Mouse (Mus musculus) left cerebral cortex, adult 2 months (tissue): ENCODE data around the gene Astl. TPM values are rescaled to one million over a fixed set of nuclear protein-coding genes. Genes with fewer than 3 reads are reported as not detected.

Experiments used
- DNase-seq, 2 experiments: peaks; one replicate each; pipeline ENCODE4 v3.0.0; 2021 to 2022; ENCODE audit warnings: low spot score in 2 of 2, mixed read lengths in 1 of 2; ENCODE audit errors: extremely low spot score in 1 of 2
- H3K27ac ChIP-seq: fragments of 200-600 bp; 2 replicates; pipeline ENCODE4 v1.8.1; 2022
- H3K4me3 ChIP-seq: fragments of 200-600 bp; 2 replicates; pipeline ENCODE4 v1.8.1; 2022
- CTCF ChIP-seq: fragments of 200-600 bp; IDR thresholded peaks from 2 replicates; pipeline ENCODE4 v1.8.1; 2022; ENCODE audit warnings: antibody characterized with exemption, mild to moderate bottlenecking, moderate library complexity
- intact Hi-C: fragments of 180-260 bp; cut with DNase I; formaldehyde crosslinking; loops from one replicate; pipeline ENCODE4 v1.15.1; 2025
- total RNA-seq, 2 experiments: library from RNA; stranded (reverse); gene quantifications; 2 replicates each; pipeline ENCODE4 v1.2.3; 2021

Gene Astl
- total RNA-seq, 2 experiments from 2014 or later = not detected

GRCm38 (mm10) chr2:127339262-127339661 lies 823 bp downstream of the Astl start:
- intact Hi-C loops = loop anchor here (5.0 kb wide), 1 partner anchor 67 kb away; the partner anchor contains the start of gene Stard7
- no peak for DNase-seq
- no peak overlapping the region for H3K4me3 ChIP-seq
- H3K27ac ChIP-seq = no peak overlapping the region
- TF ChIP-seq CTCF = no peak

GRCm38 (mm10) chr2:127341159-127341558 lies 2.7 kb downstream of the Astl start:
- peak; percentile 33 to 54 for DNase-seq
- intact Hi-C loops = loop anchor here (5.0 kb wide), 2 partner anchors 34 to 94 kb away; partner anchors contain the start of genes Ciao1 and Tmem127
- Histone ChIP-seq H3K4me3 (no peak overlapping the region), H3K27ac (no peak overlapping the region)
- TF ChIP-seq CTCF = peak; percentile 89

- H3K4me3 ChIP-seq = no peak overlapping the region
- DNase-seq = no peak
- intact Hi-C loops = no loop called here
- no peak overlapping the region for H3K27ac ChIP-seq
- TF ChIP-seq CTCF = no peak; the same call in 1 of the 2 replicates
Measured at GRCm38 (mm10) chr2:127346334-127346733, 7.9 kb downstream of the Astl start.

- no peak for DNase-seq
- no peak overlapping the region for H3K27ac ChIP-seq
- no peak for TF ChIP-seq CTCF
- no peak overlapping the region for H3K4me3 ChIP-seq
- intact Hi-C loops = no loop called here
Measured at GRCm38 (mm10) chr2:127347147-127347985, 8.9 kb downstream of the Astl start.

GRCm38 (mm10) chr2:127353881-127354280 lies 15.4 kb downstream of the Astl start:
- no peak for TF ChIP-seq CTCF
- intact Hi-C loops = no loop called here
- no peak for DNase-seq
- Histone ChIP-seq H3K27ac (no peak overlapping the region), H3K4me3 (no peak overlapping the region)

DNA sequence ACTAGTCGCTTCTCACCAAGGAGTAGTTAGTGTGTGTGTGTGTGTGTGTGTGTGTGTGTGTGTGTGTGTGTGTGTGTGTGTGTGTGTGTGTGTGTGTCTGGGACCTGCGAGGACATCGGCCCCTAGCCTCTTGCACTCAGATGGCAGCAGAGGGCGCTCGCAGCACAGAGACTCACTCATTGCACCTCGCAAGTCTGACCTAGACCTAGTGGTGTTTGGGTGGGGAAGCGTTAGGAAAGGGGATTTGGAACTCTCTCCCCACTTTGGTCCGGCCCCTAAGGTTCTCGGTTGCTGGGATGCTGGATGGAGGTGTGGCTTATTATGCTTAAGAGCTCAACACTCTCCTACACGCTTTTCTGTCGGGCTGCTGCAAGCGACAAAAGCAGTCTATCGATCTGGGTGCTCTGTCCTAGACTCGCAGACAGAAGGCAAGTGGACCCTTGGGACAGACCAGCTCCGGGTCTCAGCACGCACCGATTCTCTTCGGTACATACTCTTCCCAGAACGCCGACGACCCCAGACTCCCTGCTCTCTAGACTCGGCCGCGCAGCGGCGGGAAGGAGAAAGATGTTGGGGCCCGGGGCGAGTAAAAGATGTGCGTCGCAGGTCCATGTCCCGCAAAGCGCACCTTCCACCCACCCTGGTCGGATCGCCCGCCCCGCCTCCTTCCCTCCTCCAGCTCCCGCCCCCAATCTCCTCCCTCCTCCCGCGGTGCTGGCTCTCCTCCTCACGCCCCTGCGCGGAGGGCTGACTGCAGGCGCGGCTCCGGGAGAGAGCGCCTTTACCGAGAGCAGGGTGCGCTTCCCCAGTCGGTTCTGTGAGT lies 24.2 kb downstream of the Astl start, which contains the start of gene Adra2b:
Gene Adra2b (plus strand): TSS at position 750 of the 823 bp plus-strand sequence.
- peak within 1 kb of the TSS; percentile 31 for H3K4me3 ChIP-seq
- DNase-seq = peak; percentile 83
- intact Hi-C loops = loop anchor here (1.0 to 2.0 kb wide), 2 partner anchors 68 to 196 kb away; no protein-coding TSS in a partner anchor
- no peak within 1 kb of the TSS for H3K27ac ChIP-seq
- TF ChIP-seq CTCF = peak; percentile 58

DNA sequence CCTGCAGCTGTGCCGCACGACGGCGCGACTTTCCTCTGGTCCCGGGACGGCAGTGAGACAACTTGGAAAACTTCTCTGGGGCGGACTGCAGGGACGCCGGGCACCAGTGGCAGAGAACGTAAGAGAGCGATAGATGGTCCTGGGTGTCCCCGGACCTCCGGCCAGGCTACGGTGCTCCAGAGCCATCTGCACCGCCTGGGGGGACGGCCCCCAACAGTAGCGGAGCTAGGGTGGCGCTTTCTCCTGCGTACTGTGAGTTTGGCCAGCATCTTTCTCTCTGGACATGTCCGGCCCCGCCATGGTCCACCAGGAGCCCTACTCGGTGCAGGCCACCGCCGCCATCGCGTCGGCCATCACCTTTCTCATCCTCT lies 24.8 kb downstream of the Astl start:
- Histone ChIP-seq H3K27ac (no peak overlapping the region), H3K4me3 (peak overlapping the region; percentile 31; the same call in 1 of the 2 replicates)
- no peak for TF ChIP-seq CTCF
- DNase-seq = no peak
- intact Hi-C loops = loop anchor here (2.0 kb wide), 1 partner anchor 196 kb away; no protein-coding TSS in a partner anchor

GRCm38 (mm10) chr2:127363696-127364095 lies 25.3 kb downstream of the Astl start:
- no peak for TF ChIP-seq CTCF
- no peak for DNase-seq
- H3K4me3 ChIP-seq = no peak overlapping the region
- intact Hi-C loops = loop anchor here (2.0 kb wide), 1 partner anchor 195 kb away; no protein-coding TSS in a partner anchor
- H3K27ac ChIP-seq = no peak overlapping the region

DNA sequence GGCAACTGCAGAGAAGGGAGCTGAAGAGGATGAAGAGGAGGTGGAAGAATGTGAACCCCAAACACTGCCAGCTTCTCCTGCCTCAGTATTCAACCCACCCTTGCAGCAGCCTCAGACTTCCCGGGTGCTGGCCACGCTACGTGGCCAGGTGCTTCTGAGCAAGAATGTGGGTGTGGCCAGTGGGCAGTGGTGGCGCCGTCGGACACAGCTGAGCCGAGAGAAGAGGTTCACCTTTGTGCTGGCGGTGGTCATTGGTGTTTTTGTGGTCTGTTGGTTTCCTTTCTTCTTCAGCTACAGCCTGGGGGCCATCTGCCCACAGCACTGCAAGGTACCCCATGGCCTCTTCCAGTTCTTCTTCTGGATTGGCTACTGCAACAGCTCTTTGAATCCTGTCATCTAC lies 26.0 kb downstream of the Astl start:
- no peak for DNase-seq
- no peak overlapping the region for H3K27ac ChIP-seq
- intact Hi-C loops = no loop called here
- H3K4me3 ChIP-seq = no peak overlapping the region
- no peak for TF ChIP-seq CTCF

- TF ChIP-seq CTCF = no peak
- intact Hi-C loops = no loop called here
- Histone ChIP-seq H3K27ac (no peak overlapping the region), H3K4me3 (no peak overlapping the region)
- DNase-seq = no peak
Measured at GRCm38 (mm10) chr2:127367126-127367820, 28.8 kb downstream of the Astl start.

DNA sequence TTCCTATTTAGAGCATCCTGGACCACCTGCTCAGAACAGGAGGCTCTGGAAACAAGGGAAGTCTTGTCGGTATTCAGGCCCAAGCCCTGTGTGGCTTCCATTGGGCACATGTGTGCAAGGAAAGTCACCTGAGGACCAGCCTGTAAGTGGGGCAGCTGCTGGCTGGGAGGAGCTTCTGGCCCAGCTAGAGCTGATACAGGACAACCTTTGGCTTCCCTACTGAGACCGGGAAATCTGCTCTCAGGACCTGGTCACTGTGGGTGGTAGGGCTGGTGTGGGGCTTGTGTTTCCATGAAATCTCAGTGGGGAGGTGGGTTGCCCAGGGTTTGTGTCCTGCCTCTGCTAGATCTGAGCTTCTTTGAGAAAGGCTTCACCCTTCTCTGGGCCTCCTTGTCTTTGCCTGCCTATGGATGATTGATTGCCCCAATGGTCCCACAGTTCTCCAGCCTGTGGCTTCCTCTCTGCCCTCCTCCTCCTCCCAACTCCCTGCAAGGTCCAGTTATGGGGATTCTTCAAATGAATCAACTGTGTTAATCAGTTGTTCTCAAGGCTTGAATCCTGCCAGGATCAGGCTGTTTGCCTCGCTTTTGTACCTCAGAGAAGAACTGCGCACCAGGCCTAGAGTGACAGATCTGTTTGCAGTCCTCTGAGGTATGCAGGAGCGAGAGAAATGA lies 31.4 kb downstream of the Astl start:
- intact Hi-C loops = no loop called here
- no peak for DNase-seq
- H3K4me3 ChIP-seq = no peak overlapping the region
- TF ChIP-seq CTCF = no peak
- H3K27ac ChIP-seq = no peak overlapping the region
